Mouse (Mus musculus): ENCODE results near the gene Prpf8. TPM values are rescaled to one million over a fixed set of nuclear protein-coding genes. Genes with fewer than 3 reads are reported as not detected.

The Prpf8 gene
- polyA plus RNA-seq, 1 experiment from 2014 or later = 47.3 TPM

DNA sequence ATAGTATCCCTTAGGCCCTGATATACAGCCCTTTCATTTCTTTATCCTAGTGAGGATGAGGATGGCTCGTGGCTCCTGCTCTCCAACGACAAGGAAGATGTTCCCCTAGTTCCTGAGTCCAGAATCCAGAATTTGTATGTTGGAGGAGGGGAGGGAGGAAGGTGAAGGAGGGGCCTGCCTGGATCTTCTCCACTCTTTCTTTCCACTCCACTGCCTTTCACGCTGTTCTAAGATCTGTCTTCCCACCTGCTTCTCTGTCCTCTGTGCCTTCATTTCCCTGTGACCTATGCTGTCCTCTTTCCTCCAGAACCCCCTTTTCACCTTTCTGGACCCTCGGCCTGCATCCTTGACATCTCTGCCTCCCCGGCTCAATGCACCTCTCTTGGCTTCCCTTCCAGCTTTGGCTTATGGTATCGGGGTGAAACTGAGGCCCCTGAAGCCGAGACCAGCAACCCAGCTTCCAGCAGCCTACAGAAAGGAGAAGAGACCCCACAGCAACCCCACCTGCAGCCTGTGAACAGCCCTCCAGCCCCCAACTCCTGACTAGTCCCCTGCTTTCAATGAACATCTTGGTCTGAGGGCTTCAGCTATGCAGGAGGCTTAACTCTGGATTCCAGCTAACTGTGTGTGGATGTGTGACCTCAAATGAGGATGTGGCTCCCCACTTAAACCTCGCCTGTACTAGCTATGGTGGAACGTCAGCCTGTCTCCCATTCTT lies 25.8 kb downstream of the Prpf8 start:
- H3K27ac ChIP-seq (replicated peaks) = no peak overlapping the region
- H3K4me2 ChIP-seq = no peak overlapping the region
- peaks cover 23% of the 10 kb centered on the region for H3K4me1 ChIP-seq (replicated peaks)
- ATAC-seq (ENCODE audit: low read depth) = no peak
- WGBS = 79% methylated on average over 9 of the region's 9 CpGs
- H3K27me3 ChIP-seq = no peaks in the 10 kb centered on the region
- no peak overlapping the region for H3K4me3 ChIP-seq
- H3K36me3 ChIP-seq = peaks cover 32% of the 10 kb centered on the region
- H3K9me3 ChIP-seq = no peaks in the 10 kb centered on the region
- peak overlapping the region; percentile 8; the same call in 1 of the 2 replicates for H3K9ac ChIP-seq

DNA sequence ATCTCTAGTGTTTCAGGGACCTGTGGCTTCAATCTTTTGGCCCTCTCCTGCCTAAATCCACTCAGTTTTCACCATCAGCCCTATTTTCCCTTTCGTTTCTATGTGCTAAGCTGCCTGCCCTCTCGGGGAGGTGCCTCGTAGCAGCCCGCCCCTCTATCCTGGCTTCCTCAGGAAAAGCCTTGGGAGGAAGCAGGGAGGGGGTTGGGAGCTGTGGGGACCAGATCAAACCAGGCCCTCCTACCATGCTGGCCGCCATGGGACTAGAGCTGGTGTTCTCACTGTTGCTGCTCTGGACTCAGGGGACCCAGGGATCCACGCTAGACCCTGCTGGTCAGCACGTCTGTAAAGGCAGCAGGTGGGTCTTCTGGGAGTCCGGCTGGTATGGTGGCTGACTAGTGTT lies 26.7 kb downstream of the Prpf8 start, which contains the start of gene Scarf1:
Scarf1 (plus strand) TSS at position 205 of the 400 bp plus-strand sequence.
- Histone ChIP-seq H3K27ac (replicated peaks) (no peak within 1 kb of the TSS), H3K4me2 (peak within 1 kb of the TSS; percentile 24), H3K36me3 (peaks cover 23% of the 10 kb centered on the region), H3K4me1 (replicated peaks) (peaks cover 23% of the 10 kb centered on the region), H3K9ac (peak within 1 kb of the TSS; percentile 9; the same call in 1 of the 2 replicates), H3K4me3 (peak within 1 kb of the TSS; percentile 0; the same call in 1 of the 2 replicates), H3K9me3 (no peaks in the 10 kb centered on the region), H3K27me3 (no peaks in the 10 kb centered on the region)
- 54% methylated on average over 8 of the region's 8 CpGs for WGBS
- ATAC-seq (ENCODE audit: low read depth) = no peak

DNA sequence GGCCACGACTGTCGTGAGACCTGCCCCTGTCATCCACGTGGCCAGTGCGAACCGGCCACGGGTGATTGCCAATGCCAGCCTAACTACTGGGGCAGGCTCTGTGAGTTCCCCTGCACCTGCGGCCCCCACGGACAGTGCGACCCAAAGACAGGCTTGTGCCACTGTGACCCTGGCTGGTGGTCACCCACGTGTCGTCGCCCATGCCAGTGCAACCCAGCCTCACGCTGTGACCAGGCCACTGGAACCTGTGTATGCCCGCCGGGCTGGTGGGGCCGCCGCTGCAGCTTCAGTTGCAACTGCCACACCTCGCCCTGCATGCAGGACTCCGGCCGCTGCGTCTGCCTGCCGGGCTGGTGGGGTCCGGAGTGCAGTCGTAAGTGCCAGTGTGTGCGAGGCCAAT lies 28.6 kb downstream of the Prpf8 start:
- Histone ChIP-seq H3K27me3 (no peaks in the 10 kb centered on the region), H3K27ac (replicated peaks) (no peak overlapping the region), H3K4me2 (no peak overlapping the region), H3K9me3 (no peaks in the 10 kb centered on the region), H3K36me3 (peaks cover 8% of the 10 kb centered on the region), H3K9ac (no peak overlapping the region), H3K4me1 (replicated peaks) (peaks cover 8% of the 10 kb centered on the region), H3K4me3 (no peak overlapping the region)
- ATAC-seq (ENCODE audit: low read depth) = no peak
- 92% methylated on average over 25 of the region's 25 CpGs for WGBS

DNA sequence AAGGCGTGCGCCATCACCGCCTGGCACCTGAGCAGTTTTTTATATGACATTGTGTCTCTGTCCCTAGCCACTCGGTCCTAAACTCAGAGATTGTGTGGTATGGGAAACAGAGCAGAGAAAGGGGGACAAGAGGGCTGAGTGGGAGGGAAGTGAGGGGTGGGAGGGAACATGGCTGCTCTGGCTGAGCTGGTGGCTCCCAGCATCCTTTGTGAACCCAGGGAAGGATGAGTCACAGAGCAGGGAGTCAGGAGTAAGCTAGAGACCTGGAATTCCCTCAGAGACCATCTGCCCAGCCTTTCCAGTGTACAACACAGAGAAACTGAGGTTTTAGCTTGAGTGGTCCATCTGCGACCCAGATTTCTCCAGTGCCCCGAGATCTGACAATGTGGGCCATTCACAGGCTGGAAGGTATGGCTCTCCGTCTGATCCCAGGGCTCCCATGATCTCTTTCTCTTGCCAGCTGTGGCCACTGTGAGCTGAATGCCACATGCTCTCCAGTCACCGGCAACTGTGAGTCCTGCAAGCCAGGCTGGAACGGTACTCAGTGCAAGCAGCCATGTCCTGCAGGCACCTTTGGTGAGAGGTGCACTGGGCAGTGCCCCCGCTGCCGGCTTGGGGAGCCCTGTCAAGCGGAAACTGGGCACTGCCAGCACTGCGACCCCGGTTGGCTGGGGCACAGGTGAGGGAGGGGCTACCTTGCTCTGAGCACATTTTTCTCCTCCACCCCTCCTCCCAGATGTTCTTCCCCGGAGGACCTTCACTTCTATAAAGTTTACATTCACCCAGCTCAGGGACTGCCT lies 33.4 kb downstream of the Prpf8 start:
- Histone ChIP-seq H3K36me3 (no peaks in the 10 kb centered on the region), H3K4me1 (replicated peaks) (no peaks in the 10 kb centered on the region), H3K9ac (no peak overlapping the region), H3K27ac (replicated peaks) (no peak overlapping the region), H3K27me3 (no peaks in the 10 kb centered on the region), H3K9me3 (no peaks in the 10 kb centered on the region), H3K4me3 (no peak overlapping the region), H3K4me2 (no peak overlapping the region)
- ATAC-seq (ENCODE audit: low read depth) = no peak
- WGBS = 72% methylated on average over 15 of the region's 15 CpGs

DNA sequence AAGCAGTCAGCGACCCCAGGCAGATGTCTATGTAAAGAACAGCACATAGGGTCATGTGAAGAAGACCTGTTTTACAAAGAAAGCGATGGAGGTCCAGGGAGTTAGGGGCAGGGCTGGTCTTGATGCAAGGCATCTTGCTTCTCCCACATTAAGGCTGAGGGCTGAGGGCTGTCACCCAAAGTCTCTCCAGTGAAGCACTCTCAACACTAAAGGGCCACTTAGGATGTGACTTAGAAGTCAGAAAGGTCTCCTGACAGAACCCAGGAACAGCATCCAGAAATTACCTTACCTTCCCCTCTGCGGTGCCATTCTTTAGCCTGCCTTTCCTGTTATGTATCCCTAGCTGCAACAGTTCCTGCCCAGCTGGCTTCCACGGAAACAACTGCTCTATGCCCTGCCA lies 35.0 kb downstream of the Prpf8 start:
- no peak overlapping the region for H3K9ac ChIP-seq
- no peaks in the 10 kb centered on the region for H3K4me1 ChIP-seq (replicated peaks)
- no peaks in the 10 kb centered on the region for H3K36me3 ChIP-seq
- no peaks in the 10 kb centered on the region for H3K27me3 ChIP-seq
- ATAC-seq (ENCODE audit: low read depth) = no peak
- no peak overlapping the region for H3K4me3 ChIP-seq
- H3K9me3 ChIP-seq = no peaks in the 10 kb centered on the region
- 80% methylated on average over 4 of the region's 4 CpGs for WGBS
- no peak overlapping the region for H3K4me2 ChIP-seq
- H3K27ac ChIP-seq (replicated peaks) = no peak overlapping the region

DNA sequence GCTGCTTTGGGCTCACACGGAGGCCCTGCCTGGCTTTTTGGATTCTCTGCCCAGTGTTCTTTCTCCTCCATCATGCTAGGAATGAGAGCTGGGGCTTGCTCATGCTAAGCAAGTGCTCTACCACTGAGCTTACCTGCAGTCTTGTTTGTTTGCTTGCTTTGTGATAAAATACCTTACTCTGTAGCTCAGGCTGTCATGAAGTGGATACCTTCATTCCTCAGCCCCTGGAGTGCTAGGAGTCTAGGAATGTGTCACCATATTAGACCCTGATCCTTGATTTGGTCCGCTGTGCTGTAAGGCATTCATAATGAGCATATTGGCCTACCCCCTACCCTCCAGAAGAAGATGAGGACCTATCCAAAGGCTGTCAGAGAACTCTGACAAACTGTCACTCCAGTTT lies 36.2 kb downstream of the Prpf8 start:
- Histone ChIP-seq H3K4me3 (no peak overlapping the region), H3K9ac (no peak overlapping the region), H3K36me3 (no peaks in the 10 kb centered on the region), H3K27ac (replicated peaks) (no peak overlapping the region), H3K9me3 (no peaks in the 10 kb centered on the region), H3K4me2 (no peak overlapping the region), H3K4me1 (replicated peaks) (no peaks in the 10 kb centered on the region), H3K27me3 (no peaks in the 10 kb centered on the region)
- 91% methylated on average over 2 of the region's 2 CpGs for WGBS
- no peak for ATAC-seq (ENCODE audit: low read depth)

DNA sequence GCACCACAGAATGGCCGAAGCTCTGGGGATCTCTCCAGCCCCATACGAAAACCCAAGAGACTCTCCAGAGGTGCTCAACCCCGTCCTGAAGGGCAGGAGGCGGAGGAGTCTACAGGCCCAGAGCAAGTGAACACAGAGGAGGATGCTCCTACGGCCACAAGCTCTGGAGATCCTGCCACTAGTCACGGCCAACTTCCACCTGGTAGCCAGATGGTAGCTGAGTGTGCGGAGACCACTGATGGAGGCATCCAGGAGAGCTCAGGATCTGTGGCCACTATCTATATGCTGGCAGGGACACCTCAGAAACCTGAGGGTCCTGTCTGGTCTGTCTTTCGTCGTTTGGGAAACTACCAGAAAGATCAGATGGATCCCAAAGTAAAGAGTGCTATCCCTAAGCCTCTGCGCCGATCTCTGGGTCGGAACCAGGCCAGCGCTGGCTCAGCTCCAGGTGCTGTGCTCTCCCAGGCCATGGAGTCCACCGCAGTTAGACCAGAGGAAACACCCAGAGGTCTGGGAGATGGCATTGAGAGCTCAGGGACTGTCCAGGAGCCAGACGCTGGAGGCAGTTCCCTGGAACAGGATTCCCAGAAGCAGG lies 39.0 kb downstream of the Prpf8 start:
- no peaks in the 10 kb centered on the region; the same call in 1 of the 2 replicates for H3K4me1 ChIP-seq (replicated peaks)
- no peak overlapping the region for H3K4me2 ChIP-seq
- no peaks in the 10 kb centered on the region for H3K27me3 ChIP-seq
- no peak overlapping the region for H3K9ac ChIP-seq
- H3K27ac ChIP-seq (replicated peaks) = no peak overlapping the region
- H3K4me3 ChIP-seq = no peak overlapping the region
- ATAC-seq (ENCODE audit: low read depth) = no peak
- WGBS = 84% methylated on average over 15 of the region's 15 CpGs
- no peaks in the 10 kb centered on the region for H3K36me3 ChIP-seq
- H3K9me3 ChIP-seq = no peaks in the 10 kb centered on the region

GRCm38 (mm10) chr11:75526943-75527342 lies 40.3 kb downstream of the Prpf8 start:
- H3K4me1 ChIP-seq (replicated peaks) = no peaks in the 10 kb centered on the region; the same call in 1 of the 2 replicates
- no peak overlapping the region for H3K4me2 ChIP-seq
- WGBS = 88% methylated on average over 6 of the region's 6 CpGs
- H3K9ac ChIP-seq = no peak overlapping the region
- no peaks in the 10 kb centered on the region for H3K9me3 ChIP-seq
- H3K27me3 ChIP-seq = no peaks in the 10 kb centered on the region
- H3K4me3 ChIP-seq = no peak overlapping the region
- no peaks in the 10 kb centered on the region for H3K36me3 ChIP-seq
- H3K27ac ChIP-seq (replicated peaks) = no peak overlapping the region
- no peak for ATAC-seq (ENCODE audit: low read depth)

DNA sequence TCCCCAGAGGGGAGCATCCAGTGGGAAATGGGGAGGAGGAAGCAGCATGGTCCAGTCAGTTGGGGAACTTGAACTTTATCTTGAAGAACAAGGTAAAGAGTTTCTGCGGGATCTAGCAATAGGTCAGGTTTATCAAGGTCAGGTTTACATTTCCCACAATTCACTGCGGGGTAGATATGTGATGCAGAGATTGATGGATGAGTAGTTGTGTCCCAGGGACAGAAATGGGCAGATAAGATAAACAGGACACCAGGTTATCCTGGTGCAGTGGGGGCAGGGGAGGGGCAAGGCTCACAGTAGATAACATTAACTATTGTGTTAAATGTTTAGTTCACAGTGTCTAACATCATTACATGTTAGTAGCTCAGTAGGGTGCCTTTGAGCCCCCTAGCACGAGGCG lies 43.2 kb downstream of the Prpf8 start:
- Histone ChIP-seq H3K4me3 (no peak overlapping the region), H3K27ac (replicated peaks) (0 out of 2 replicates have a peak overlapping the region, but pooled peaks have one; percentile 99), H3K9me3 (no peaks in the 10 kb centered on the region), H3K9ac (no peak overlapping the region), H3K27me3 (no peaks in the 10 kb centered on the region), H3K36me3 (no peaks in the 10 kb centered on the region), H3K4me1 (replicated peaks) (peaks cover 21% of the 10 kb centered on the region), H3K4me2 (no peak overlapping the region)
- ATAC-seq (ENCODE audit: low read depth) = no peak
- 52% methylated on average over 4 of the region's 4 CpGs for WGBS

- H3K9me3 ChIP-seq = no peaks in the 10 kb centered on the region
- peak overlapping the region; percentile 97 for H3K9ac ChIP-seq
- H3K4me1 ChIP-seq (replicated peaks) = peaks cover 27% of the 10 kb centered on the region
- peak; percentile 14; the same call in 1 of the 2 replicates for ATAC-seq (ENCODE audit: low read depth)
- H3K27me3 ChIP-seq = no peaks in the 10 kb centered on the region
- H3K4me3 ChIP-seq = peak overlapping the region; percentile 71
- no peaks in the 10 kb centered on the region for H3K36me3 ChIP-seq
- 0% methylated on average over 10 of the region's 10 CpGs for WGBS
- peak overlapping the region; percentile 99 for H3K27ac ChIP-seq (replicated peaks)
- H3K4me2 ChIP-seq = peak overlapping the region; percentile 97
Observed at GRCm38 (mm10) chr11:75530325-75530724, 43.7 kb downstream of the Prpf8 start.

- WGBS = under 1% methylated on average over 31 of the region's 31 CpGs
- Histone ChIP-seq H3K9ac (peak overlapping the region; percentile 97), H3K4me2 (peak overlapping the region; percentile 97), H3K27me3 (no peaks in the 10 kb centered on the region), H3K9me3 (no peaks in the 10 kb centered on the region), H3K36me3 (no peaks in the 10 kb centered on the region), H3K27ac (replicated peaks) (peak overlapping the region; percentile 99), H3K4me1 (replicated peaks) (peaks cover 33% of the 10 kb centered on the region), H3K4me3 (peak overlapping the region; percentile 71)
- ATAC-seq (ENCODE audit: low read depth) = peak; percentile 21
Observed at GRCm38 (mm10) chr11:75530845-75531373, 44.3 kb downstream of the Prpf8 start.
